Mouse (Mus musculus) left cerebral cortex, adult 11 months (tissue): Measurements from ENCODE around the gene 1110008P14Rik.

Experiments used
- DNase-seq: peaks from one replicate; pipeline ENCODE4 v3.0.0; 2022; ENCODE audit warnings: low spot score

The 1110008P14Rik gene

GRCm38 (mm10) chr2:32342039-32342438 lies 39.7 kb downstream of the 1110008P14Rik start:
- DNase-seq, result no peak

DNA sequence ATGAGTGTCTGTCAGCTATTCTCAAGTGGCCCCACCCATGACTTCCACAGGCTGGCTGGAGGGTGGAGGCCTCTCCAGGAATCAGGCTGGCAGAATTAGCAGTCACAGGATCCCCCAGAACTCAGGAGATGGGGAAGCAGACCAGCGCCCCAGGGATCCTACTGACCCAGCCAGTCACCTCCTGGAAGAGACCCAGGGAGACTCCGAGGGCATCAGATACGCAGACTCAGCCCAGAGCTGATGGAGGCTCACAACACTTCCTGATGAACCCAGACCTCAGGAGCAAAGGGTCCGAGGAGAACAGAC lies 40.2 kb downstream of the 1110008P14Rik start:
- no peak for DNase-seq

DNA sequence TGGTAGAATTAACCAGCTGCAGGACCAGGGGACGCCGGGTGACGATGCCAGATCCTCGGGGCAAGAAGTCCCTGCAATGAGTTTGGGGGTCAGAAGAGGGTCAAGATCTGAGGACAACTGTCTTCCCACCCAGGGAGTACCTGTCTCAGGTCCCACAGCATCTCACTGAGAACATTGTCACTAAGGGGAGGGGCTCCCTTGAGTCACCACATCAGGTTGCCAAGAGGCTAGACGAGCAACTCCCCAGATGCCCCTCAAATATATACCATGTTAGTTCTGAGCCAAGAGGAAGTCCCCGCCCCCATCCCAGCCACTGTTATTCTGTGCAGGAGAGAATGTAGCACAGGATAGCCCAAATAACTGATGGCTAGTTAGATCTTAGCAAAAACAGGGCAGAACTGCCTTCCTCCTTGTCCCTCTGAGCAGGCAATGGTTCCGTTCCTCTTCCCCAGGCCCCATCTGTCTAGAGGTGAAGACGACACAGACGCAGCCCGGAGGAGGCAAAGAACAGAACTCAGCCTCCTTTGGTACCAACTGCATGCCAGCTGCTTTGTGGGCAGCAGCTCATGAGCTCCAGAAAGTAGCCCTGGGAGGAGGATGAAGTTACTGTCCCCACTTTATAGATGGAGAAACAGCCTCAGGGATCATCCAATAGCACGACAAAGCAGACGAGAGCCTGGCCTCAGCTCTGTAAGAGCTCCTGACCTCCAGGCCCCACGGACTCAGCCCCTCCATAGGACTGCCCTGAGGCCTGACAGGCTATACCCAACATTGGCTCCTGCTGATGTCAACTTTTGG lies 40.7 kb downstream of the 1110008P14Rik start:
- DNase-seq, result no peak

- DNase-seq, result no peak
Measured at GRCm38 (mm10) chr2:32339912-32340642, 41.7 kb downstream of the 1110008P14Rik start.

GRCm38 (mm10) chr2:32335888-32336287 lies 45.9 kb downstream of the 1110008P14Rik start:
- DNase-seq, result no peak

DNA sequence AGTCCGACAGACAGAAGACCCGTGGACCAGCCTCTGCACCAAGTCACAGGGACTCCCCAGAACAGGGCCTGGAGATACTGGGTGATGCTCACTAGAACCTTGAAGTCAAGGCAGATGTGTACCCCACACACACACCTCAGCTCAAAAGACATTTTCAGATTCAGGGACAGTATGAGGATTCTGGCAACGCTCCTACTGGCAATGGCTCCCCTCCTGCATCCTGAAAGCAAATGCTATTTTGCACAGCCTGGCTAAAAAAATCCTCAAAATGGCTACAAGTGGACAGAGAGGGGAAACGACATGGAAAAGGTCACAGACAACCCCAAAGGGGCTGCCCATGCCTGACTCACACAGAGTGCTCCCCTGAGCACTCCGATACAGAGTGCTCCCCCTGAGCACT lies 49.6 kb downstream of the 1110008P14Rik start:
- DNase-seq, result no peak

DNA sequence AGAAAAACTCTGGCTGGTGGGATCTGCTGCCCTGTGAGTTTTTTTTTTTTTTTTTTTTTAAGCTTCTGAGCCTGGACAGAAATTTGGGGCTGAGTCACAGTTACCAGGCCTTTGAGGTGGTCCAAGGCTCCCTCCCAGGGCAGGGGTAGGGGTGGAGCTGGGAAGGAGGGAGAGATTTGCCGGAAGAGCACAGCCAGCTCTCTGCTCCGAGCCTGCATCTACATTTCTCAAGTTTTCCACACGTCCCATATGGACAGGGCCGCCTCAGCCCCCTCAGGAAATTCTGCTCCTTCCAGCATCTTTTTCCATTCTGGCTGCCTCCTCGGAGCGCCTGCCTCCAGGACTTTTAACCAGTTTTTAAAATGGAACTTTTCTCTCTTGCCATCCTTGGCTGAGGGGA lies 52.2 kb downstream of the 1110008P14Rik start:
- DNase-seq, result no peak

- DNase-seq, result no peak
Measured at GRCm38 (mm10) chr2:32328911-32329460, 52.8 kb downstream of the 1110008P14Rik start.

- no peak for DNase-seq
Measured at GRCm38 (mm10) chr2:32327200-32327599, 54.5 kb downstream of the 1110008P14Rik start.
